Mouse (Mus musculus) myocyte (in vitro differentiated cells): ENCODE measurements around the gene Aven. TPM values are rescaled to one million over a fixed set of nuclear protein-coding genes. Genes with fewer than 3 reads are reported as not detected.
A peak's percentile ranks its signal among the peaks of the same experiment; 100 is the strongest.

Experiments used
- H3K27me3 ChIP-seq: one replicate; pipeline ENCODE4 v1.6.1; 2011; ENCODE audit not compliant: control insufficient read depth, insufficient read depth, insufficient read length
- H3K36me3 ChIP-seq: one replicate; pipeline ENCODE4 v1.6.1; 2011; ENCODE audit not compliant: control insufficient read depth, insufficient read depth
- H3K4me2 ChIP-seq: one replicate; pipeline ENCODE4 v1.6.1; 2011; ENCODE audit warnings: low read depth, control low read depth
- H3K4me3 ChIP-seq: one replicate; pipeline ENCODE4 v1.5.1; 2011; ENCODE audit warnings: mild to moderate bottlenecking, control low read depth, moderate library complexity
- H3K79me2 ChIP-seq: one replicate; pipeline ENCODE4 v1.6.1; 2011; ENCODE audit not compliant: control insufficient read depth, insufficient read depth
- H3ac ChIP-seq: one replicate; pipeline ENCODE4 v1.6.1; 2011; ENCODE audit not compliant: control insufficient read depth, insufficient read length
- CEBPB ChIP-seq: IDR thresholded peaks from 2 replicates; pipeline ENCODE4 v1.6.1; 2011; ENCODE audit warnings: mild to moderate bottlenecking, moderate library complexity; ENCODE audit not compliant: poor library complexity, insufficient read depth, severe bottlenecking
- E2F4 ChIP-seq: IDR thresholded peaks from one replicate; pipeline ENCODE4 v1.6.1; 2011; ENCODE audit warnings: mild to moderate bottlenecking, control low read depth, moderate library complexity; ENCODE audit not compliant: insufficient read depth
- MAX ChIP-seq: IDR thresholded peaks from one replicate; pipeline ENCODE4 v1.6.1; 2011; ENCODE audit warnings: low read depth, mild to moderate bottlenecking, control low read depth
- MYOD1 ChIP-seq, 3 experiments: IDR thresholded peaks; one replicate each; pipeline ENCODE4 v1.6.1; 2011; ENCODE audit warnings: control low read depth in 2 of 3, low read depth in 2 of 3, mild to moderate bottlenecking in 2 of 3, moderate library complexity in 1 of 3; ENCODE audit not compliant: insufficient read length in 2 of 3, control insufficient read depth in 1 of 3
- MYOG ChIP-seq, 3 experiments: IDR thresholded peaks; one replicate each; pipeline ENCODE4 v1.6.1; 2011; ENCODE audit warnings: control low read depth in 2 of 3, low read depth in 2 of 3, mild to moderate bottlenecking in 2 of 3; ENCODE audit not compliant: insufficient read length in 2 of 3, control insufficient read depth in 1 of 3, insufficient read depth in 1 of 3
- POLR2A ChIP-seq: IDR thresholded peaks from one replicate; pipeline ENCODE4 v1.6.1; 2011; ENCODE audit warnings: low read depth, mild to moderate bottlenecking, control low read depth, moderate library complexity; ENCODE audit not compliant: insufficient read length
- POLR2AphosphoS2 ChIP-seq: IDR thresholded peaks from one replicate; pipeline ENCODE4 v1.6.1; 2011; ENCODE audit warnings: low read depth, control low read depth; ENCODE audit not compliant: insufficient read length
- REST ChIP-seq: IDR thresholded peaks from one replicate; pipeline ENCODE4 v1.6.1; 2011; ENCODE audit warnings: mild to moderate bottlenecking, control low read depth, moderate library complexity; ENCODE audit not compliant: insufficient read depth, insufficient read length
- SRF ChIP-seq: IDR thresholded peaks from one replicate; pipeline ENCODE4 v1.6.1; 2011; ENCODE audit warnings: low read depth; ENCODE audit not compliant: control insufficient read depth, insufficient read length
- TCF12 ChIP-seq: IDR thresholded peaks from one replicate; pipeline ENCODE4 v1.6.1; 2011; ENCODE audit warnings: mild to moderate bottlenecking, control low read depth; ENCODE audit not compliant: poor library complexity, insufficient read depth, severe bottlenecking
- TCF3 ChIP-seq: IDR thresholded peaks from one replicate; pipeline ENCODE4 v1.6.1; 2011; ENCODE audit warnings: low read depth, control low read depth; ENCODE audit not compliant: insufficient read length
- USF1 ChIP-seq: IDR thresholded peaks from one replicate; pipeline ENCODE4 v1.6.1; 2011; ENCODE audit warnings: low read depth, mild to moderate bottlenecking, control low read depth, moderate library complexity
- polyA plus RNA-seq: library from polyadenylated mRNA; unstranded; fragments of >200 nt; fragmentation: generic; extraction: Trizol; gene quantifications from one replicate; pipeline ENCODE4 v1.2.1, GENCODE M21; 2012; ENCODE audit warnings: missing spikeins

Aven gene
- polyA plus RNA-seq, 1 experiment, result 11.8 TPM

DNA sequence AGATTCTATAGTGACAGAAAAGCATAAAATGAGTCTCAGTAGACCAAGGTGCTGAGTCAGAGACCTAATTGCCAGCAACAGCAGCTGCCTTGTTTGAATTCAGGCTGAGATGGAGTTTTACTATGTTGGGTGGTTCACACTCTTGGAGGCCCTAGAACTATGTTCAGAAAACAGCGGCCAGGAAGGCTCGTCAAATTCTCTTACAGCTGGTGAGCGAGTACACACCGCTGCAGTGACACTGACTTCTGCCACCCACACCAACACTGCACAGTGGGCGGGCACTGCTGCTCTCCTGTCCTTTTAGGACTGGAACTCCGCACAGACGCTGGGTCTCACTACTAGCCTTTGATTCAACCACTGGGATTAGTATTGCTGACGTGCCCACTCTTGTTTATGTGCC, 109.7 kb downstream of the Aven start:
- H3K27me3 ChIP-seq, result no peaks in the 10 kb centered on the region
- no peak for TF ChIP-seq MAX
- no peak for TF ChIP-seq MYOD1 (IDR thresholded peaks at IDR 0.05; ENCODE audit: control insufficient read depth in 1 of 3, insufficient read length in 2 of 3, low read depth in 2 of 3)
- no peak for TF ChIP-seq TCF12
- TF ChIP-seq POLR2A, result no peak
- TF ChIP-seq E2F4, result no peak
- TF ChIP-seq TCF3, result no peak
- no peak for TF ChIP-seq MYOG (IDR thresholded peaks at IDR 0.05; ENCODE audit: control insufficient read depth in 1 of 3, insufficient read depth in 1 of 3, insufficient read length in 2 of 3, low read depth in 2 of 3)
- no peak for TF ChIP-seq CEBPB
- TF ChIP-seq USF1, result no peak
- TF ChIP-seq SRF, result no peak
- no peak for TF ChIP-seq POLR2AphosphoS2
- TF ChIP-seq REST, result no peak
- no peak overlapping the region for H3K4me3 ChIP-seq
- H3K4me2 ChIP-seq, result no peak overlapping the region
- no peaks in the 10 kb centered on the region for H3K79me2 ChIP-seq
- H3ac ChIP-seq, result no peak overlapping the region
- H3K36me3 ChIP-seq, result no peaks in the 10 kb centered on the region

DNA sequence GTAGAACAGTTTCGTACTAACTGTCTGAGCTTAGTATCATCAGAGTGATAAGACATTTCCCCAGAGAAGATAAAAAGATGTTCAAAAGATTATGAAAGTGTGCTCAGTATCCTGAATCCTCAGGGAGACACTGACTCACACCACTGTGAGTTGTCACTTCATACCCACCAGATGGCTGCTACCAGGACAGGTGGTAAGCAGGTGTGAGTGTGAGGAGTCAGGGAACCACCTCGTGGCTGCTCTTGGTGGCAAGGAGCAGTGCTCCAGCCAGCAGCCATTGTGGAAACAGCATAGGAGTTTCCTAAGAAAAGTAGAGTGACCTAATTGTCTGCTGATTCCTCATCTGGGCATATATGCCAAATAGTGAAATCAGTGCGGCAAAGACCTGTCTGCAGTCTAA, 113.8 kb downstream of the Aven start:
- Histone ChIP-seq H3K27me3 (no peaks in the 10 kb centered on the region), H3K36me3 (no peaks in the 10 kb centered on the region), H3ac (no peak overlapping the region), H3K4me3 (no peak overlapping the region), H3K79me2 (no peaks in the 10 kb centered on the region), H3K4me2 (no peak overlapping the region)
- TF ChIP-seq MYOD1 (IDR thresholded peaks at IDR 0.05; ENCODE audit: control insufficient read depth in 1 of 3, insufficient read length in 2 of 3, low read depth in 2 of 3), result peak in 1 of 3 experiments; percentile 53
- TF ChIP-seq E2F4, result no peak
- TF ChIP-seq POLR2A, result no peak

DNA sequence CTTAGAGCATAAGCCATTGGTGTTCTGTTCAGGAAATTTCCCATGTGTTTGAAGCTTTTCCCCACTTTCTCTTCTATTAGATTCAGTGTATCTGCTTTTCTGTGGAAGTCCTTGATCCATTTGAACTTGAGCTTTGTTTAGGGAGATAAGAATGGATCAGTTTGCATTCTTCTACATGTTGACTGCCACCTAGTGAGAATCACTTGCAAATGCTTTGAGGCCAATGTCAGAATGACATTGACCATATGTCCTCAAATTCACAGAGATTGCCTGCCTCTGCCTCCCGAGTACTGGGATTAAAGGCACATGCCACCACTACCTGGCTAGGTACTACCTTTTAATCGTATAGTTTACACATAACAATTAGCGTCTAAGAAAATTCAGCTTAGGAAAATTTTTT, 119.9 kb downstream of the Aven start:
- Histone ChIP-seq H3K4me3 (no peak overlapping the region), H3K4me2 (no peak overlapping the region), H3ac (no peak overlapping the region), H3K36me3 (no peaks in the 10 kb centered on the region), H3K27me3 (no peaks in the 10 kb centered on the region), H3K79me2 (no peaks in the 10 kb centered on the region)
- TF ChIP-seq CEBPB, result no peak
- no peak for TF ChIP-seq MAX
- TF ChIP-seq MYOG (IDR thresholded peaks at IDR 0.05; ENCODE audit: control insufficient read depth in 1 of 3, insufficient read depth in 1 of 3, insufficient read length in 2 of 3, low read depth in 2 of 3), result no peak
- TF ChIP-seq MYOD1 (IDR thresholded peaks at IDR 0.05; ENCODE audit: control insufficient read depth in 1 of 3, insufficient read length in 2 of 3, low read depth in 2 of 3), result no peak

DNA sequence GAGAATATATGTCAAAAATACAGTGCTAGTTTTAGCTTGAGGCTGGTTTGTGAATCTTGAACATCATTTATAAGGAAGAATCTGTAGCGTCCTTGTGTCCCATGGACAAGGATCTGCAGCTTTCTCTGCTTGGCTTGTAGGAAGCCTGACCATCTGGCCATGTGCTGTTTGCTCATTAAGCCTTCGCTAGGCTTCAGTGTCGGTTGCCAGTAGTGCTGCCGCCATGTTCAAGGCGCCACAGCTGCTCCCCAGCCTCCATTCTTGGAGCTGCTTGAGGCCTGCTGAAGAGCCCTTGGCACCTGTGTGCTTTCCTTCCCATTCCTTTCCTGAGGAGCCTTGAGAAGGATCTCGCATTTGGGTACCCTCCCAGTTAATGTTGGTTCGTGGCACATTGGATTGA, 121.6 kb downstream of the Aven start:
- Histone ChIP-seq H3K4me3 (no peak overlapping the region), H3K27me3 (no peaks in the 10 kb centered on the region), H3ac (no peak overlapping the region), H3K4me2 (no peak overlapping the region), H3K36me3 (no peaks in the 10 kb centered on the region), H3K79me2 (no peaks in the 10 kb centered on the region)
- TF ChIP-seq MYOD1 (IDR thresholded peaks at IDR 0.05; ENCODE audit: control insufficient read depth in 1 of 3, insufficient read length in 2 of 3, low read depth in 2 of 3), result no peak
- TF ChIP-seq E2F4, result no peak
- TF ChIP-seq POLR2AphosphoS2, result no peak
- TF ChIP-seq TCF3, result no peak
- no peak for TF ChIP-seq REST
- no peak for TF ChIP-seq POLR2A
- no peak for TF ChIP-seq MYOG (IDR thresholded peaks at IDR 0.05; ENCODE audit: control insufficient read depth in 1 of 3, insufficient read depth in 1 of 3, insufficient read length in 2 of 3, low read depth in 2 of 3)
- TF ChIP-seq CEBPB, result no peak
- TF ChIP-seq TCF12, result no peak
- TF ChIP-seq MAX, result no peak
- no peak for TF ChIP-seq USF1
- TF ChIP-seq SRF, result no peak

DNA sequence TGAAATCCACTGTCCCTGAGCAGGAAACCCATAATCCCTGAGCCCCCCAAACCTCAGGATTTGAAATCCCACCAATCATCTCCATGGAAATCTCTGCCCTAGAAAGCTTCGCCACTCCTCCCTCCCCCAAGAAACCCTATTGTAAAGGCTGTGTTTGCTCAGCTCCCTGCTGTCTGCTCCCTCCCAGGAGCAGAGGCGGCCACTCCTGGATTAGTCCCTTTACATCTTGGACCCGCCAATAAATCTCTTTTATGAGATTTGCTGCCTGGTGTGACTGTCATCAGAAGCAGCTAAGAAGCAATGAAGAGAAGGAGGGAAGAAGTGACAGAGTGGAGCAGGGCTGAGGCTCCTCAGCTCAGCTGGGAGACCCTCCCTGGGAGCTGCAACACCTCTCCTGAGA, 124.4 kb downstream of the Aven start:
- Histone ChIP-seq H3ac (no peak overlapping the region), H3K4me3 (no peak overlapping the region), H3K79me2 (no peaks in the 10 kb centered on the region), H3K36me3 (no peaks in the 10 kb centered on the region), H3K27me3 (no peaks in the 10 kb centered on the region), H3K4me2 (no peak overlapping the region)
- TF ChIP-seq MYOG (IDR thresholded peaks at IDR 0.05; ENCODE audit: control insufficient read depth in 1 of 3, insufficient read depth in 1 of 3, insufficient read length in 2 of 3, low read depth in 2 of 3), result no peak
- no peak for TF ChIP-seq POLR2A
- no peak for TF ChIP-seq TCF12

DNA sequence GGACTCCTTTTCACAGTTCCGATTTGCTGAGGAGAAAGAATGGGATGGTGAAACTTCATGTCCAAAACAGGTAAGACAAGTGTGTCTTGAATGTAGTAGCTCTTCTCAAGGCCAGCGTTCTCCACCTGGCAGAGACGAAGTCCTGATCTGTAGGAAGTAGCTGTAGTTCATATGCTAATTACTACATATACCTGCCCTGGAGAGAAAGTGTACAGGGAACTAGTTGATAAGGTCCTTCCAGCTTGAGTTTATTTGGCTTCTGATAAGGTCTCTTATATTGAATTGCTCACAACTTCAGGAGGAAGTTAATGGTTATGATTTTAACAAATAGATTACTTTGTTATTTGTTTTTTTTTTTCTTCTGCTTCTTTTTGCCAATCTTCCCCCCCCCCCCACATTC, 132.4 kb downstream of the Aven start:
- Histone ChIP-seq H3K79me2 (no peaks in the 10 kb centered on the region), H3K4me2 (no peak overlapping the region), H3K36me3 (peaks cover 5% of the 10 kb centered on the region), H3K4me3 (no peak overlapping the region), H3K27me3 (no peaks in the 10 kb centered on the region), H3ac (no peak overlapping the region)
- TF ChIP-seq MAX (no peak), POLR2A (no peak), CEBPB (no peak), TCF12 (no peak), REST (no peak), USF1 (no peak), SRF (no peak), POLR2AphosphoS2 (no peak), MYOD1 (IDR thresholded peaks at IDR 0.05; ENCODE audit: control insufficient read depth in 1 of 3, insufficient read length in 2 of 3, low read depth in 2 of 3) (no peak), TCF3 (no peak), E2F4 (no peak), MYOG (IDR thresholded peaks at IDR 0.05; ENCODE audit: control insufficient read depth in 1 of 3, insufficient read depth in 1 of 3, insufficient read length in 2 of 3, low read depth in 2 of 3) (no peak)
